Mouse (Mus musculus) lung, postnatal 10 days (tissue): ENCODE results near the gene Hist1h2ad.
"Not testable (repeated sequence)": the region's sequence is repeated elsewhere in the genome, so short reads cannot be mapped to it uniquely, and the experiment has no call there.

Source experiments
- DNase-seq: peaks from one replicate; pipeline ENCODE4 v3.0.0; 2021

Gene Hist1h2ad

GRCm38 (mm10) chr13:23542225-23542980 lies 31.8 kb upstream of the Hist1h2ad start:
- not testable (repeated sequence) for DNase-seq

GRCm38 (mm10) chr13:23542999-23543607 lies 31.1 kb upstream of the Hist1h2ad start, which contains the start of gene Hist1h2bh:
Gene Hist1h2bh, minus strand, starts transcription at chr13:23543392.
- peak; percentile 81 for DNase-seq

- peak; percentile 84 for DNase-seq
Measured at GRCm38 (mm10) chr13:23543965-23544786, 30.0 kb upstream of the Hist1h2ad start, which contains the start of gene Hist1h3f. Gene Hist1h3f, plus strand, starts transcription at chr13:23544052.

- not testable (repeated sequence) for DNase-seq
Measured at GRCm38 (mm10) chr13:23544787-23545120, 29.4 kb upstream of the Hist1h2ad start.

GRCm38 (mm10) chr13:23546694-23547093 lies 27.5 kb upstream of the Hist1h2ad start:
- DNase-seq, result no peak

GRCm38 (mm10) chr13:23550761-23551145 lies 23.4 kb upstream of the Hist1h2ad start:
- DNase-seq, result no peak

- peak; percentile 93 for DNase-seq
Measured at GRCm38 (mm10) chr13:23551146-23551834, 22.9 kb upstream of the Hist1h2ad start, which contains the start of gene Hist1h4f. Gene Hist1h4f, minus strand, starts transcription at chr13:23551648.

GRCm38 (mm10) chr13:23551931-23552914 lies 22.0 kb upstream of the Hist1h2ad start:
- no peak for DNase-seq

GRCm38 (mm10) chr13:23552962-23553361 lies 21.2 kb upstream of the Hist1h2ad start, which contains the start of gene Hist1h1d:
Gene Hist1h1d, plus strand, starts transcription at chr13:23553262.
- no peak for DNase-seq

- no peak for DNase-seq
Measured at GRCm38 (mm10) chr13:23554393-23554792, 19.8 kb upstream of the Hist1h2ad start.

GRCm38 (mm10) chr13:23554925-23555838 lies 19.0 kb upstream of the Hist1h2ad start:
- DNase-seq, result peak; percentile 82

GRCm38 (mm10) chr13:23555839-23556416 lies 18.3 kb upstream of the Hist1h2ad start:
- DNase-seq, result peak; percentile 87

- no peak for DNase-seq
Measured at GRCm38 (mm10) chr13:23556906-23557305, 17.3 kb upstream of the Hist1h2ad start.

GRCm38 (mm10) chr13:23560699-23561098 lies 13.5 kb upstream of the Hist1h2ad start:
- not testable (repeated sequence) for DNase-seq

- DNase-seq, result not testable (repeated sequence)
Measured at GRCm38 (mm10) chr13:23561531-23561882, 12.7 kb upstream of the Hist1h2ad start.

GRCm38 (mm10) chr13:23561883-23562659 lies 12.1 kb upstream of the Hist1h2ad start, which contains the start of gene Hist1h3e:
Gene Hist1h3e, minus strand, starts transcription at chr13:23562369.
- peak; percentile 96 for DNase-seq

- no peak for DNase-seq
Measured at GRCm38 (mm10) chr13:23562699-23563462, 11.3 kb upstream of the Hist1h2ad start.

GRCm38 (mm10) chr13:23564482-23564881 lies 9.7 kb upstream of the Hist1h2ad start:
- no peak for DNase-seq
